Mouse (Mus musculus) embryonic facial prominence, embryonic 15.5 days (tissue): ENCODE data around the gene Pld5. TPM values are rescaled to one million over a fixed set of nuclear protein-coding genes. Genes with fewer than 3 reads are reported as not detected.

Experiments used
- ATAC-seq: fragments of 200-750 bp; cut with Nextera tagmentation; 2 replicates; pipeline ENCODE4 v1.8.0; 2017; ENCODE audit warnings: low read depth, moderate TSS enrichment; ENCODE audit not compliant: insufficient number of reproducible peaks, low FRiP score, low TSS enrichment
- H3K27ac ChIP-seq: fragments of 300-500 bp; sonication (generic); replicated peaks from 2 replicates; pipeline ENCODE4 v1.5.1; 2015; ENCODE audit warnings: mild to moderate bottlenecking, inconsistent platforms
- H3K27me3 ChIP-seq: fragments of 300-500 bp; sonication (generic); 2 replicates; pipeline ENCODE4 v1.6.1; 2015; ENCODE audit warnings: inconsistent platforms
- H3K36me3 ChIP-seq: fragments of 300-500 bp; sonication (generic); 2 replicates; pipeline ENCODE4 v1.6.1; 2015; ENCODE audit warnings: mild to moderate bottlenecking, inconsistent platforms
- H3K4me1 ChIP-seq: fragments of 300-500 bp; sonication (generic); 2 replicates; pipeline ENCODE4 v1.6.1; 2015; ENCODE audit warnings: inconsistent platforms
- H3K4me2 ChIP-seq: fragments of 300-500 bp; sonication (generic); replicated peaks from 2 replicates; pipeline ENCODE4 v1.6.1; 2015; ENCODE audit warnings: mild to moderate bottlenecking, inconsistent platforms
- H3K4me3 ChIP-seq: fragments of 300-500 bp; sonication (generic); replicated peaks from 2 replicates; pipeline ENCODE4 v1.5.1; 2015; ENCODE audit warnings: mild to moderate bottlenecking, inconsistent platforms
- H3K9ac ChIP-seq: fragments of 300-500 bp; sonication (generic); 2 replicates; pipeline ENCODE4 v1.6.1; 2015; ENCODE audit warnings: inconsistent platforms
- H3K9me3 ChIP-seq: fragments of 300-500 bp; sonication (generic); replicated peaks from 2 replicates; pipeline ENCODE4 v1.6.1; 2016; ENCODE audit warnings: inconsistent platforms
- WGBS: fragments of 180-500 bp; shearing (Covaris S2); methylation state at CpG from one replicate; pipeline ENCODE4 v1.1.7; 2015; 5-methylcytosine and 5-hydroxymethylcytosine counted together
- polyA plus RNA-seq: library from polyadenylated mRNA; unstranded; fragments of >200 nt; fragmentation: Nextera tagmentation; extraction: Ambion mirVana; gene quantifications from 2 replicates; pipeline ENCODE4 v1.2.1, GENCODE M21; 2015

The Pld5 gene
- polyA plus RNA-seq = 0.91 and 1.3 TPM in 2 replicates

DNA sequence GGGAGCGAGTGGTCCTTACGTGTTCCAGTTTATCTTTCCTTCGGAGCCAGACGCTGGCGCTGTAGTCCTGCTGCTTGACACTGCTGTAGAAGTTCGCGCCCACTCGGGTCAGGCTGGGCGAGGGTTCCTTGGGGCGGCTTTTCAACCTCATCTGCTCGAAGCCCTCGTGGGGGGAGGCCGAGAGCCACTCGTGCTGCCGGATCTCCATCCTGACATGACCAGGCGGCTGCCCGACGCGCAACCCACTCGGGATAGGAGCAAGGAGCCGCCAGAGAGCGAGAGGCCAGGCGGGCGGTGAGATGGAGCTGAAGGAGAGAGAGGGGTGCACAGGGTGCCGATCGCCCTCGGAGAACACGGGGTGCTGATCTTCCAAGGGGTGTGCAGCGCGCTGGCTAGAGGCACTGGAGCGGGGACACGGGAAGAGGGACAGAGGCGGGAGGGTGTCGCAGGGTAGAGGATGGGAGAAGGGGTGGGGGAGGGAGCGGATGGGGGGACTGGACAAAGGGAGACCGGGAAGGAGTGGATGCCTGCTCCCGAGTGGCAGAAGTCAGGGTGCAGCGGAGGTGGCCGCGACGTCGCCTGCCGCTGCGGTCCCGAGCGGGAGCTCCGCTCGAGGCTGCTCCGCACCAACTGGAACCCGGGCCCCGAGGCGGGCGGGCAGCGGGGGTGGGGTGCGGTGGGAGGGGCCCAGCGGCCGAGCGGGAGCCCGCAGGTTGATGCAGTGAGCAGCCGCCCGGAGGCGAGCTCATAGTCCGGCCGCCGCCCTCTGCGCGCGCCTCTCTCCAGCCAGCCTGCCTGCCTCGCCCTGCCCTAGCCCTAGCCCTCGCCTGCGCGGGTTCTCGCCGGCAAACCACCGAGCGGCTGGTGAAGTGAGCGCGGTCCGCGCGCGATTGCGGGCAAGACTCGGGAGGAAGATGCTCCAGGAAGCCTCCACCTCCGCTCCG lies at the start of gene Pld5:
Gene Pld5, minus strand, starts transcription at position 646 of the 944 bp plus-strand sequence.
- Histone ChIP-seq H3K9me3 (no peaks in the 10 kb centered on the region), H3K4me1 (peaks cover 15% of the 10 kb centered on the region), H3K36me3 (no peaks in the 10 kb centered on the region), H3K4me2 (peak within 1 kb of the TSS; percentile 97), H3K27me3 (peaks cover 37% of the 10 kb centered on the region), H3K9ac (peak within 1 kb of the TSS; percentile 23; the same call in 1 of the 2 replicates), H3K27ac (no peak within 1 kb of the TSS), H3K4me3 (peak within 1 kb of the TSS; percentile 49)
- peak; percentile 80 for ATAC-seq
- whole genome bisulfite sequencing = 1% methylated on average over 86 of the region's 86 CpGs

GRCm38 (mm10) chr1:176315063-176315462 lies 40.0 kb upstream of the Pld5 start:
- WGBS = 85% methylated on average over 2 of the region's 2 CpGs
- Histone ChIP-seq H3K4me2 (no peak overlapping the region), H3K4me3 (no peak overlapping the region), H3K9ac (no peak overlapping the region), H3K27me3 (no peaks in the 10 kb centered on the region), H3K4me1 (no peaks in the 10 kb centered on the region), H3K36me3 (no peaks in the 10 kb centered on the region), H3K9me3 (no peaks in the 10 kb centered on the region), H3K27ac (no peak overlapping the region)
- no peak for ATAC-seq

DNA sequence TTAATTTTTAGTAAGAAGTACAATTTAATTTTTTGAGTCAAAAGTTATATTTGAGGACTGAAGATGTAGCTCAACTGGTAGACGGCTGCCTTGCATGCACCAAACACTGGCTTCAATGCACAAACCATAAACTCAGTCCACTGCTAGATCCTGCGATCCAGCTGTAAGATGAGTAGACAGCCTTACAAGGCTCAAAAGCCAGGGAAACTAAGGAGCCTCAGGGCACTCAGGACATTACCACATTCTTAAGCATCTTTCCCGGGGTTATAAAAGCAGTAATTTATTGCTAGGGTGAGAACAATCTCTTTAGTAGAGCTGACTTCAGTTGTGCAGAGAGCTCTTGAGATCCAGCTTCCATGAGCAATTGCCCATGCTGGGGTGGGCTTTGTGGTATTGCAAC lies 35.1 kb upstream of the Pld5 start:
- H3K4me3 ChIP-seq = no peak overlapping the region
- WGBS = 55% methylated on average over 3 of the region's 3 CpGs
- no peaks in the 10 kb centered on the region for H3K36me3 ChIP-seq
- H3K4me1 ChIP-seq = no peaks in the 10 kb centered on the region
- no peaks in the 10 kb centered on the region for H3K9me3 ChIP-seq
- no peak overlapping the region for H3K9ac ChIP-seq
- H3K27me3 ChIP-seq = no peaks in the 10 kb centered on the region
- H3K27ac ChIP-seq = no peak overlapping the region
- no peak for ATAC-seq
- no peak overlapping the region for H3K4me2 ChIP-seq

GRCm38 (mm10) chr1:176289396-176289795 lies 14.3 kb upstream of the Pld5 start:
- 79% methylated on average over 5 of the region's 5 CpGs for WGBS
- Histone ChIP-seq H3K4me2 (no peak overlapping the region), H3K9ac (no peak overlapping the region), H3K9me3 (no peaks in the 10 kb centered on the region), H3K4me3 (no peak overlapping the region), H3K4me1 (no peaks in the 10 kb centered on the region), H3K36me3 (no peaks in the 10 kb centered on the region), H3K27ac (no peak overlapping the region), H3K27me3 (no peaks in the 10 kb centered on the region)
- ATAC-seq = no peak

DNA sequence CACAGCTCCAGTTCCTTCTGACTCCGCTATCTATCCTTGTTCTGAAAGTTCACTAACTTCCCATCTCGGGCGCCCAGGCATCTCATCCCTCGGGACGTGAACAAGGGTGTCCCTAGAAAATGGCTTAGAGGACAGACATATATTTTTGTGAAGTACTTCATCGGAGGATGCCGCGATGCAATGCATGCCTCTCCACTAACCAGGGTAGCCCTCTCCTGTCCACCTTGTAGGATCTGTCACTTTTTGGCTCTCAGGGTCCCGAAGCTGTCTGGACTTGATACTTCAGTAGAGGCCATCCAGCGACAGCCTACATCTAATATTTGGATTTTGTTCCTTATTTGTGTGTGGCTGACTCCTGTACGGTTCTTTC lies 484 bp upstream of the Pld5 start:
- Histone ChIP-seq H3K9me3 (no peaks in the 10 kb centered on the region), H3K27me3 (peaks cover 37% of the 10 kb centered on the region), H3K36me3 (no peaks in the 10 kb centered on the region), H3K4me1 (peaks cover 15% of the 10 kb centered on the region), H3K4me3 (peak overlapping the region; percentile 49), H3K9ac (peak overlapping the region; percentile 23; the same call in 1 of the 2 replicates), H3K27ac (no peak overlapping the region), H3K4me2 (peak overlapping the region; percentile 97)
- no peak for ATAC-seq
- 12% methylated on average over 11 of the region's 11 CpGs for WGBS

DNA sequence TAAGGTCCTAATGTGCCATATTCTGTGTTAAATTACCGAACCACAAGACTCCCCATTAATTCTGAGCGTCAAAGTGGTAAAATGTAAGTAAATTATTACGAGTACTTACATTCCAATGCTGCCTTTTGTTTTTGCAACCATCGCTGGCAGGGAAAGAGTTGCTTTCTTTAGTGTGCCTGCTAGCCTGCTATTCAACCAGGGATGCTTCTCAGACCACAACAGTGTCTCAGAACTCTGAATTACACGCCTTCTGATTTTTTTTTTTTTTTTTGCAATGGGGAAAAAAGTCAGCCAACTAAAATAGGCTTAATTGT lies 26.4 kb downstream of the Pld5 start:
- H3K9me3 ChIP-seq = no peaks in the 10 kb centered on the region
- no peaks in the 10 kb centered on the region for H3K36me3 ChIP-seq
- H3K27ac ChIP-seq = no peak overlapping the region
- no peak overlapping the region for H3K4me2 ChIP-seq
- no peaks in the 10 kb centered on the region for H3K27me3 ChIP-seq
- WGBS = 47% methylated on average over 5 of the region's 5 CpGs
- ATAC-seq = no peak
- H3K4me1 ChIP-seq = no peaks in the 10 kb centered on the region
- H3K9ac ChIP-seq = no peak overlapping the region
- no peak overlapping the region for H3K4me3 ChIP-seq

DNA sequence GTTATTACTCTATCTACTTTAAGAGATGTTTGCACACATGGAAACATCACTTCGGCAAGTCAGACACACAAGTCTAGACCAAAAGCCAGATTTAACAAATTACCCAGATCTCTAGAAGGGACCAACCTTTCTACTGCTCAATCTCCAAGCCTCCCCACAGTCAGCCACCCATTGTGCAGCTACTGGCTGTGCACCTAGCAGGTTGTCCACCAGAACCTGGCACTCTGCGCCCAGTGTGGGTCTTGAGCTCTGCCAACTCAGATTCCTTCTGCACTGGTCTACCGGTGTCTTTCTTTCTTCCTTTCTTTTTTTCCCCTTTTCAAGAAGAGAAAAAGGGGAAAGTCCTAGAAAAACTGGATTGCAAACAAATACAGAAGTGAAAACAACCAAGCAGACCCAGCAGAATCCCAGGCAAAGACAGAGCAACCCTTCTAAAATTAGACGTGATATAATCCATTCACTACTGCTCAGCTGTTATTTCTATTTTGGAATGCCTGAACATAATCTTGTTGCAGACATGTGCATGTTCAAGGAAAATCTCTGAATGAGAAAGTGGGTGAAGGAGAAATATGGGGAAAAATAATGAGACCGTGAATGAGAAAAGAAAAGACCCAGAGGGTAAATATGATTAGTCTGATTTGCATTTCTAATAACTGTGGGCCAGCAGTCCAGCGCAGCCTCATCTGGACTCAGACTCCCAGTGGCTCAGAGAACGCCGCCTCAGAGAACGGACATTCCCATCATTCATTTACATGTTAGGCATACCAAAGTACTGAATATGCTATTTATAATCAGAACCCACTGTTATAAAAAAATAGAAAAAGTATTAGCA lies 27.0 kb downstream of the Pld5 start:
- no peaks in the 10 kb centered on the region for H3K4me1 ChIP-seq
- WGBS = 74% methylated on average over 9 of the region's 9 CpGs
- H3K9me3 ChIP-seq = no peaks in the 10 kb centered on the region
- no peaks in the 10 kb centered on the region for H3K27me3 ChIP-seq
- no peaks in the 10 kb centered on the region for H3K36me3 ChIP-seq
- no peak for ATAC-seq
- H3K27ac ChIP-seq = no peak overlapping the region
- H3K4me3 ChIP-seq = no peak overlapping the region
- no peak overlapping the region for H3K9ac ChIP-seq
- no peak overlapping the region for H3K4me2 ChIP-seq

- H3K4me2 ChIP-seq = no peak overlapping the region
- no peak overlapping the region for H3K4me3 ChIP-seq
- no peaks in the 10 kb centered on the region for H3K9me3 ChIP-seq
- no peaks in the 10 kb centered on the region for H3K27me3 ChIP-seq
- ATAC-seq = peak; percentile 60
- 40% methylated on average over 2 of the region's 2 CpGs for WGBS
- no peaks in the 10 kb centered on the region for H3K4me1 ChIP-seq
- no peak overlapping the region for H3K9ac ChIP-seq
- no peaks in the 10 kb centered on the region for H3K36me3 ChIP-seq
- no peak overlapping the region for H3K27ac ChIP-seq
These were observed 35.9 kb downstream of the Pld5 start for GRCm38 (mm10) chr1:176239199-176239598.

- 84% methylated on average over 10 of the region's 10 CpGs for whole genome bisulfite sequencing
- no peak overlapping the region for H3K27ac ChIP-seq
- H3K4me1 ChIP-seq = no peaks in the 10 kb centered on the region
- H3K36me3 ChIP-seq = no peaks in the 10 kb centered on the region
- no peaks in the 10 kb centered on the region for H3K27me3 ChIP-seq
- no peak overlapping the region for H3K9ac ChIP-seq
- H3K4me2 ChIP-seq = 0 out of 2 replicates have a peak overlapping the region, but pooled peaks have one; percentile 30
- ATAC-seq = no peak
- no peak overlapping the region for H3K4me3 ChIP-seq
- H3K9me3 ChIP-seq = no peaks in the 10 kb centered on the region
These were observed 51.3 kb downstream of the Pld5 start for GRCm38 (mm10) chr1:176223794-176224193.

DNA sequence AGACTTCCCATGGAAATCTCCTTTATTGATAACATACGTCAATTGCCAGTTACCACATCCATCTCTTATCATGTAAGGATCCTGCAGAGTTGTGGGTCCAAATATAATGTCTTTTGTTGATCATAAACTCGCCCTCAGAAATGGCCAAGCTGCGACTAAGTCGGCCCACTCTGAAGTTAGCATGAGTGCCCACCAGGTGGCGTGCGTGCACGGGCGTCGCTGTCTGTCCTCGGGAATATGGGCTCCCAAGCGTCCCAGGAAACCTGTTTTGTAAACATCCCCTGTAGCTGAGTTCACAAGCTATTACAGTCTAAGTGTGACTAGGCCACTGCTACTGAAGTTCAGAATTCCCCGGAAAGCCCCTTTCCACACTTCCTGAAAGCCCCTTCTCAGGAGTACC lies 51.9 kb downstream of the Pld5 start:
- Histone ChIP-seq H3K27ac (no peak overlapping the region), H3K4me1 (no peaks in the 10 kb centered on the region), H3K4me3 (no peak overlapping the region), H3K36me3 (no peaks in the 10 kb centered on the region), H3K9ac (no peak overlapping the region), H3K9me3 (no peaks in the 10 kb centered on the region), H3K27me3 (no peaks in the 10 kb centered on the region), H3K4me2 (peak overlapping the region; percentile 30)
- ATAC-seq = no peak
- WGBS = 6% methylated on average over 12 of the region's 12 CpGs

- 78% methylated on average over 5 of the region's 5 CpGs for WGBS
- Histone ChIP-seq H3K36me3 (no peaks in the 10 kb centered on the region), H3K27ac (no peak overlapping the region), H3K9ac (no peak overlapping the region), H3K4me3 (no peak overlapping the region), H3K27me3 (peaks cover 6% of the 10 kb centered on the region; the same call in 1 of the 2 replicates), H3K4me1 (peaks cover 5% of the 10 kb centered on the region; the same call in 1 of the 2 replicates), H3K9me3 (no peaks in the 10 kb centered on the region), H3K4me2 (no peak overlapping the region)
- no peak for ATAC-seq
These were observed 56.9 kb downstream of the Pld5 start for GRCm38 (mm10) chr1:176218217-176218616.
